Mouse (Mus musculus) yolk sac, embryonic 10.5 days (tissue): Measurements from ENCODE around the gene Smarca5.

Source experiments
- DNase-seq: peaks from one replicate; pipeline ENCODE4 v3.0.0-alpha.2; 2017; ENCODE audit warnings: low spot score

Gene Smarca5

DNA sequence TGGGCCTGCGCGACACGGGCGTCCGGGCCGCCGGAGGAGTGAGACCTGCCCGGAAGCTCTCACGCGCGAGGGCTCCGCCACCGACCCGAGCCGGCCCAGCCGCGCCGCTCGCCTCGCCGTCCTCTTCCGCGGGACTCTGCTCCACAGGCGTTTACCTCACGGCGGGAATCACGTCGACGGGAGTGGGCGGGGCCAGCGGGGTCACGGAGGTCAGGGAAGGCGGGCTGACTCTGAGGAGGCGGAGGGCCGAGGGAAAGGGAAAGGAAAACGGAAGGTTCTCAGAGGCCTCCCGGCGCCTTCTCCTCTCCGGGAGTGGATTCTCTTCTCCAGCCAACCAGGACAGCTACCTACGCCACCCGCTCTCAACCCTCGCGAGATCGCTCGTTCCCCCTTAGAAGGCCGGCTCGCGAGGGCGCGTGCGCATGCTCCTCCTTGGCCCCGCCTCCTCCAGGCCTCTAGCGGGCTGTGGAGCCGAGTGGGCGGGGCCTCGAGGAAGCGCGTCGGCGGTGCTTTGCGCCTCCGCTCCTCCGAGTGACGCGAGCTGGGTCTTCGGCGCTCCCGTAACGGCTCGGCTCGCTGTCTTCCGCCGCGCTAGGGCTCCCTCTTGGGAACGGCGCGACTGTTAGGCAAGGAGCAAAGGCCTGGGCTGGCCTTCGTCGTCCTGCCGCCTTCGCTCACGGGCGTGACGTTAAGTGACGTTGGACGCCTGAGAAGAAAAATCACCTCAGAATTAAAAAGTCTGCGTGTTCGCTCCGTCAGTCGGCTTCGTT lies at the start of gene Smarca5:
TSS of gene Smarca5 (minus strand) at position 343 of the 770 bp plus-strand sequence.
- DNase-seq: peak; percentile 88

DNA sequence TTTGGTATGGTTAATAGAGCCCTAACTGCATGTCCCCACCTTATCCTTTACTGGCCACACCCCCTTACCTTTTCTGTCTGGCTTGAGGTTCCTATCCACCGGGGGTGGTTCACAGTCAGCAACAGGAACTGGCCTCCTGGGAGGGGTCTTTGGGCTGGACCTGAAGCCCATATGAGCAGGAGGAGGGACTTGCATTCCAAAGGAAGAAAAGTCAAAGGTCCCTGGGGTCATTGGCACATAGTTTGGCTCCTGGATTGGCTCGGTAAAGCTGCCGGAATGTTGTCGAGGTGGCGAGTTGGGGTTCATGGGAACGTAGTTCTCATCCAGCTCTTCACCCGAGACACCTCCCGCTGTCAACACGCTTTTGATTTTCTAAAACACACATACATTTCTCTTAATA lies 45.3 kb upstream of the Smarca5 start:
- DNase-seq: peak; percentile 47

DNA sequence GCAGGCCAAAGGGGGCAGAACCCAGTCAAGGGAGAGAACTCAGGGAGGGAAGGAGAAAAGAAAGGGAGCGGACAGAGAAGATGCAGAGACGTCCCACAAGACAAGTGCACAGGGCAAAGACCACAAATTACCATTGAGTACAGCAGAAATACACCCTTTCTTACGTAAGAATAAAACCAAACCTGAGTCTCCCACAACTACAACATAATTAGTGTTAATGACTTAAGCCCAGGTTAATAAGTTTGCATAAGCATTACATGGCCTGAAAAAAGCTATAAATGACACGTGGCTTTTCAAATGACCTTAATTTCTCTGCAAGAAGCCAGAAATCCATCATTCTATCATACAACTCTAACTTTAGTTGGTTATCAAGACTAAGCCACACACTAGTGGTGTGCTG lies 44.0 kb upstream of the Smarca5 start:
- DNase-seq: no peak

DNA sequence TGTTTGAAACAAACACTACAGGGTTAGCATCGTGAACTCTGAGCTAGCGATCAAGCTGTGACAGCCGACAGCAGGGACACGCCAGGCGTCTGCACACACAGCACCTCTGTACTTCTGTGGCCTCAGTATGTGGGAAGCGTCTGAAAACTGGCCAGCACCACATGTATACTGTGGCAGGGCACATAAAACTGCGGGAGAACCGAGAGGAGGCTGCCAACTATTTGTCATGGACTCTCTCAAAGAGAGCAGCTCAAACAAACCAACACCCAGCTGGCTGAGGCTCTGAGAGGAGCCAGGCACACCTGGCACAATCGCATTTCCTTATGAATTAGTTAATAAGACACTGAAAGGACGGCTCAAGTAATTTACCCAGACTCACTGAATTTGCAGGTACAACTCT lies 42.0 kb upstream of the Smarca5 start:
- DNase-seq: no peak

DNA sequence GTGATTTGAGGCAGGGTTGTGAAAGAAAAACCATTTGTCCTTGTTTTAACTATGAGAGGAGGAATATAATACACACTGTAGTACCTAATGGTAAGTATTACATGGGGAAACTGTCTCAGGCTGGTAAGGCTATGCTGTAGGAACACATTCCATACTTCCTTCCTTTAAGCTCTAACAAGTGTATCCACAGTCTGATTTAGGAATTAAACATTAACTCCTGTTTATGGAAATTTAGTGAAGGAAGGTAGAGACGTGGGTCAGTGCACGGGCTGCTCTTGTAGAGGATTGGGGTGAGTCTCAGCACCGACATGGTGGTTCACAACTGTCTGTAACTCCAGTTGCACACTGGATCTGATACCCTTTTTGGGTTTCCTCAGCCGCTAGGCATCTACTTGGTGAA lies 41.0 kb upstream of the Smarca5 start:
- no peak for DNase-seq

DNA sequence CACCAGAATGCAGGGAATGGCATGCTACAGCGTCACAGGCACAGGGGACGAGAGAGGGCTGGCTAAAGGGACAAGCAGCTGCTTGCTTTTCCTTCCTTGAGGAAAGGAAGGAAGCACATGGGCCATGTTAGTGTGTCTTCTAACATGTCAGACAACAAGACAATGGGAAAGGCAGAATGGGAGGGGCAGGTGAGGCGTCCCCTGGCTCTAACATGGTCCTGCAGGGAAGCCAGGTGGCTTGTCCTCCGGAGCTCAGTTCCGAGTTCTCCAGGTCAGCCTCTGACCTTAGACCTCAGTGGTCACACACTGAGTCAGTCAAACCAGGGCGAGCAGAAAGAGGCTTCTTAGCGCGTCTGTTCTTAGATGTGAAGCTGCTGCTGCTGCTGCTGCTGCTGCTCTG lies 37.1 kb upstream of the Smarca5 start:
- peak; percentile 43 for DNase-seq

DNA sequence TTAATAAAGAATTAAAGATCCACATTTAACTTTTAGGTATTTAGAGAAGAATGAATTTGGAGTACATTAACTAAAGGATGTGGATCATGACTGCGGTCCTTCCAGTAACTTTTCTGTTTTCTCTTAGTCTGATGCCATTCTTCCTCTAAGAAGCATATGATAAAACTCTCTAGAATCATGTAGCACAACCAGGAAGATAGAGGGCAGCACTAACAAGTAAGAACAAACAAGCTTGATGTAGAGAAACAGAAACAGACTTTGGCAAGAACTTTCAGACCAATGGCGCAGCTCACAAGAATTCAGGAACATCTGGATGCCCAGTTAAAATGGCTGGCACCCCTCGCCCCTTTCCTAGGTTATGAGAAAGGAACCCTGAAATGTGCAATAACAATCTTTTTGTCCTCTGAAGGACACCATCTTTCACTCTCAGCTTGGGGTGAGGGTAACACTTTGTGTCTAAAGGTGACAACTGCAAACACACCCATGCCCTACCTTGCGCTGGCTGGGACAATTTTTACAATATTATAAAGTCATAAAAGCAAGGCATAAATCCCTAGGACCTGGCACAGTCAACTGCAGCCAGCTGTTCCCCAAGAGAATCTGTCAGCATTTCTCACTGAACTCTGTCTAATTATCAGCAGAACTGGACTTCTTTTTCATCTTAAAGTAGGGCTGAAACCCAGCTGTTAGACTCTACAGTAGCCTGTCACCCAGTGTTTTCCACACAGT lies 33.6 kb upstream of the Smarca5 start:
- DNase-seq: no peak

DNA sequence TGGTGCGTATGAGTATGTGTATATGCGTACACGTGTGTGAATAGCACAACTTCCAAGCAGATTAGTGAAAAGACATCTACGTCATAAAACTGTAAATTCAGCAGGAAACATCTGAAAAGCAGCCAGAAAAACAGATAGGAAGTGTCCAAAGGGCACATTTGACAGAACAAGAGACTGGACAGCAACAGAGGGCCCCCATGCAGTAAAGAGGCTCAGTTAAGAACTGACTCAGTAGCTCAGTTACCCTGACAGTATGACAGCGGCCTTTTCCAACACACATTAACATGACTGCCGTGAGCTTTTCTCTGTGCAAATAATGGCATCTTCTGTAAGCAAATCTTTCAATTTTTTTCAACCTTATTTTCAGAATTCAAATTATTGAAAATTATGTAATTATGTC lies 29.2 kb upstream of the Smarca5 start:
- DNase-seq: no peak

DNA sequence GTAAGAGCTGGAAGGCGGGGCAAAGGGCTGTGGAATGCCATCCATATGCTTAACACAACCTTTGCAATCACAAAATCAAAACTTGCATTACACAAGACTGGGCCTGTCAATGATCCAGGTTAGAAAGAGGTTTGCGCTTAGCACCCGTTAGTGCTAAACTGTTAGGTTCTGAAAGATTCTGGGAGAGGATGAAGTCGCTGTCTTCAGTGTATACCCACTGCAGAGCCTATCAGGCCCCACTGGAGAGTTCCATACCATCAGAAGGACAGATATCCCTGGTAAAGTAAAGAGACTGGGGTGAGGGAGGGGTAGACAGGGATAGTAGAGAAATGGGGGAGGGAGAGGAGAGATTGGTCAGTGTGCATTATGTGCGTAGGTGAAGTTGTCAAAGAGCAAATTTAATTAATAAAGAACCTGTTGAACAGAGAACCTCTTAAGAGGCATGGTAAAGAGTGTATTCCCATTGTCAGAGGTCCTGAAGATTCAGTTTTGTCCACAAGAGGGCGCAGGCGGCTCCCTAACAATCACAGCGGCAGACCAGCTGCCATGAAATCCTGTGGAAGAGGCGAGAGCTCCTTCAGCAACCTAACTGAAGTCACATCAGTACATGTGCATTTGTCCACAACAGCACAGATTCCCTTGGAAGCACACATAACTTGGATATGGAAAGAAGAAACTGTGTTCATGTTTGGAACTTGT lies 13.9 kb upstream of the Smarca5 start:
- peak; percentile 64 for DNase-seq

DNA sequence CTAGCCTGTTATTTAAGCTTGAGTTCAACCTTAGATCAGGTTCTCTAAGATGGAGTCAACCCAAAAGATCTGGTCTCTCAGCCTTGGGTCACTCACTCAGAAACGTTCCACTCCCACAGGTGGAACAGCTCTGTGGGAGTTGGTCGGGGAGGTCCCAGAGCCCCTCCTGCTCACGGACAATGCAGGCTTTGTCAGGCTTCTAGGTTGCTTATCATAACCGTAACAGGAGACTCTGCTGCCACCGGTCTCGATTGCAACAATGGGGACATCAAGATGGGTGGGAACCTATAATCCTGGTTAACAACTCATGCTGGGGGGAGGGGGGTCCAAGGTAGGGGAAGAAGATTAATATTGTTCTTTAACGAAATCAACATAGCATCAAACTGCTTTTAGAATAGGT lies 13.1 kb upstream of the Smarca5 start:
- no peak for DNase-seq

DNA sequence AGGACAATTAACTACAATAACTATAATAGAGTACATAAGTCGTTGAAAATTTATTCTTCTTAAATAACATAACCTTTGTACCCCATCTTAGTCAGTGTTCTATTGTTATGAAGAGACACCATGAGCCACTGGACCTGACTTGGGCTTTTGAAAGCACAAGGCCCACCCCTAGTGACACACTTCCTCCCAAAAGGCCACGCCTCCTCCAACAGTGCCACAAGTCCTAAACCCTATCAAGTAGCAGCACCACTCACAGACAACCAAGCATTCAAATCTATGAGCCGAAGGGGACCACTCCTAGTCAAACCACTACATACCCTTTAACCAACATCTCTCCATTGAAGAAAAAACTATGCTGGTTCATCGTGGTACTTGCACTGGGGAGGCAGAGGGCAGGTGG lies 9.8 kb upstream of the Smarca5 start:
- DNase-seq: no peak

DNA sequence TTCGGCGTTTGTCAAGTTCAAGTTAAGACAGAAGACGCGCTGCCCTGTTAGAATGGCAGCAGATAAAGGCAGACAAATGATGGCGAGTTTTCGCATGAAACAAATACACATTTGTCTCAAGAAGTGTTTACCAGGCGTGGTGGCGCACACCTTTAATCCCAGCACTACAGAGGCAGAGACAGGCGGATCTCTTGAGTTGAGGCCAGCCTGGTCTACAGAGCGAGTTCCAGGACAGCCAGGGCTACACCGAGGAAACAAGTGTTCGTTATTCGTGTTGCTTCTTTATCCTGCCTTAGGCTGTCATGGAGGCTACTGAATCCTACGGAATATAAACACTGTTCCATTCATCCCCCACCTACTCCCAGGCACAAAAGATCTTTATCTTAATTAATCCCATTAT lies 635 bp upstream of the Smarca5 start:
- no peak for DNase-seq

DNA sequence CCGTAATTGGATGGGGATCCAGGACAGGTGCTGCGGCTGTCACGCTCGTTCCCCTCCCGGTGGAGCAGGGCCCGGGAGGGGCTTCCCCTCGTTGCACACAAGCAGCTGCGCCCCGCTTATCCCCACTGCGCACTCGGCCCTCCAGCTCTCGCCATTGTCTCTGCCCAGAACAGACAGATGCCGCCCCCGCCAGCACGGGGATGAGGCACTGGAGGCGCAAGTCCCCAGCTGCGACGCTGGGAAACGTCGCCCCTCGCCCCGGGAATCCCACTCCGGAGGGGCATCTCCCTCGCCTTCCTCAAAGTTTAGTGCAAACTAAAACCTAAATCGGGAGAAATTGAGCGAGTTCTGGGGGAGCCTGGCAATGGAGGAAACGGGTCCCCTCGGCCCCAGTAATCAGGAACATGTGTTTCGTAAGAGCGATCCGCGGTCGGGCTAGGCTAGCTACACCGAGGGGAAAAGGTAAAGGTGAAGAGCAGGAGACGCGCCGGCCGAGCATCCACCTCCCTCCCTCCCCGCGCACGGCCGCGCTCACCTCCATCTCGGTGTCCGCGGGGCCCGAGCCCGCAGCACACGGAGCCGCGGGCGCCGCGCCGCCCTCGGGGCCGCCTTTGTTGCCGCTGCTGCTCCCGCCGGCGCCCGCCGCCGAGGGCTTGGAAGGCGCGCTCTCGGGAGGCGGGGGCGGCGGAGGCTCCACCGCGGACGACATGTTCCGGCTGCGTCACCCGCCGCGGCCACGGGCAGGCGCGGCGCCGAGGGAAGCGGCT lies 726 bp downstream of the Smarca5 start:
- peak; percentile 59 for DNase-seq

DNA sequence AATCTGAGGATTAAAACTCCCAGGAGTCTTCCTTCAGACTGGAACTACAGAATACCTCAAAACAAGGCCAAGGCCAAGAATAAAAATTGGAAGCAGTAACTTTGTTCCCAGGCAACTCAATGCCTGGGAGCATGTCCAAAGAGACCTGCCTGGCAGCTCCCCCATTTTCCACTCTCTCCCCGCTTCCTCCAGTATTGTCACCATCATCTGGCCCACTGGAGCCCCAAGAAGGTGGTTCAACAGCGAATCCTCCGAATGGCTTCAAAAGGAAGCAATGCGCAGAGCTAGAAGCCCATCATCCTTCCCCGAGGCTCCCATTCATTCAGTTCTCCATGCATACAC lies 1.3 kb downstream of the Smarca5 start:
- DNase-seq: no peak

DNA sequence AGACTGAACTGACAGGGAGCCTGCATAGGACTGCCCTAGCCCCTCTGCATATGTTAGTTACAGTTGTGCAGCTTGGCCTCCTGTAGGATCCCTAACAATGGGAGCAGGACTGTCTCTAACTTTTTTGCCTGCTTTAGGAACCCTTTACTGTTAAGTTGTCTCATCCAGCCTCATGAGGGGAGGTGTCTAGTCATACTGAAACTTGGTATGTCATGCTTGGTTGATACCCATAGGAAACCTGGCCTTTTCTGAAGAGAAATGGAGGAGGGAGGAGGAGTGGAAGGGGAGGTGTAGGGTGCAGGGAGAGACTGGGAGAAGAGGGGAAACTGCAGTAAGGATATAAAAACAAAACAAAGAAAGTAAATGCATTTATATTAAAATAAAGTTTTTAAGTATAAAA lies 7.0 kb downstream of the Smarca5 start:
- no peak for DNase-seq

DNA sequence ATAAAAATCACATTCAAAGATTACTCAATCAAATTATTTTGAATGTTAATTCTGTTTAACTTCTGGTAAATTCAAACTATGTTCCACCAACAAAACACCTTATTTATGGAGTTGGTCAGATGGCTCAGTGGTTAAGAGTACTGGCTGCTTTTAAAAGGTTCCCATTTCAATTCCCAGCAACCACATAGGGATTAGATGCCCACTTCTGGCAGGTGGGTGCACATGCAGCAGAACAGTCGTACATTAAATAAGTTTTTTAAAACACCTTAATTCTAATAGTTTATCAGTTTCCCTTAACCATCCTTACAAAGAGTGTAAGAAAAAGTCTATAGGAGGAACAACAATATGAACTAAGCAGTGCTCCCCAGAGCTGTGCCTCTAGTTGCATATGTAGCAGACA lies 24.8 kb downstream of the Smarca5 start:
- no peak for DNase-seq

DNA sequence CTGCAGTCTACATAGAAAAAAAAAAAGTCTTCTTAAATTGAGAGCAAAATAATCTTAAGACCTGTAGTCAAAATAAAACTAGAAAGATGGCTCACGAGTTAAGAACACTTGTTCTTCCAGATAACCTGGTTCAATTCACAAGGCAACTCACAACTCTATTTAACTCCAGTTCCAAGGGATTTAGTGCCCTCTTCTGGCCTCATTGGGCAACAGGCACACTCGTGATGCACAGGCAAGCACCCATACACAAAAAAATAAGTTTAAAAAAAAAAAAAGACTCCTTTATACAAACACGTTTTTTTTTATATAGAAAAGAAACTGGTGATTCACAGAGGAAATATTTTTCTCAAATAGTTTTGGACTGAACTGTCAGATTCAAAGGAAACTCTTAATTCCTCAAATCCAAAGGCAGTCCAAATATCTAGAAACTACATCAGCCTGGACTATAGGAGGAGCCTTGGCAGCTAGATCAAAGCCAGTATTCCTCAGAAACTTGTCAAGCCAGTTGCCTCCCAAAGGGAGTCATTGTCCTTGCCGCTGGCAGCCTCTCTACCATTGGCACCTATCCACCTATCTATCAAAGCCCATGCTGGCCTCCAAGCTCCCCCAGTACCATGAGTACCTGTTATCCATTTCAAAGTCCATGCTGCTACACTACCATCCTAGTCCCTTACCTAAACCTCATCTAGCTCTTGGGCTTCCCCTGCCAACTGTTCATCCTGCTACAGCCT lies 28.5 kb downstream of the Smarca5 start:
- DNase-seq: no peak

DNA sequence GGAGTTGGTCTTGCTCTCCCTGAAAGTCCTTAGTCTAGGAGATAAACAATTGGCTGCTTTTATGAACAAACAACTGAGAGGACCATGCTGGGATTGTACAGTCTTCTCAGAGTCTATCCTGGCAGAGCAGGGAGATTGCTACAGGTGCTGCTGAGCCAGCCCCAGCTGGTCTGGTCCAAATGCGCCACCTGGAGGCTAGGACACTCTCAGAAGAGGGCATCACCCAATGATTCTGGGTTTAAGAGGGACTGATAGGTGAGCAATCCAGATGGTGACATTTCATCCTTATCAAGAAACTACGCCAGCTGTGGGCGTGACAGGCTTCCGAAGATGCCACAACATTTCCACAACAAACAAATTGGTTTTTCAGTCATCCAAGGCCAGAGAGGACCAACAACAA lies 51.2 kb downstream of the Smarca5 start:
- peak; percentile 28 for DNase-seq

DNA sequence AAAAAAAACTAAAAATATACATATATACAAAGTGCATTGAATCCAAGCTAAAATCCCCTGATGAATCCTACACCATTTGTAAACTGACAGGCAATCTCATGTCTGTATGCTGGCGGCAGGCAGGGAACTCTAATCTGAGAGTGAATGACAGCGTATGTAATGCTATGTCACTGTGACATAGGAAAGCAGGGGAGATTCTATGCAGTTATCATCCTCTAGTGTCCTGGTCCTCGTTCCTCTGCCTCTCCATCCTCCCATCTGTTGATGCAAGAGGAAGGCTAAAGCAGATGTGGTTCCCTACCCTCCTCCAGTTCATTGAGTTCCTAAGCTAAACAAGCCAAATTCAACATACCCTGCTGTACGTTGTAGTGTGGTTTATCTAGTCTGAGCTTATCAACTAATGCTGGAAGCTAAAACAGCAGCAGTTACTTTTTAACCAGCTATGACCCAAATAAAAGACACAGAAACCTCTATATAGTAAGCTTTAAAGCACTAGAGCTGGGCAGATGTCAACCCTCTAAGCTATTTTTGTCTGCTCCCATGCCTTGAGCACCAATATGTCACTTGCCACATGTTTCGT lies 55.5 kb downstream of the Smarca5 start:
- no peak for DNase-seq

DNA sequence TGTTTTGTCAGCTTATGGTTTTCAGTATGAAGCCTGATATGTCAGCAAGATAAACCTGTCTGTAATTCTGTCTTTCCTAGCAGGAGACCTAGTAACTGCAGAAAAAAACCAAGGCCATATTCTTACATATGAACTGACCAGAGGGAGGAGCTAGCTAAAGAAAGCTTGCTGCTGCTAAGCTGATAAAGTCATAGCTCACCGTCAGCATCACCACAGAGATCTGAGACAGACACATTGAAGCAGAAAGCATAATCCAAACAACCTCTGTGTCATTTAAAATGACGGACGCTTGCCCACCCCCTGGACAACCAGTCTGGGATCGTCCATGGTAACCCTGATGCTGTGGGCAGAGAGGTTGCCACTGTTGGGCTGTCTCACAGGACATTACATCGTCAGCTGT lies 56.7 kb downstream of the Smarca5 start:
- no peak for DNase-seq

DNA sequence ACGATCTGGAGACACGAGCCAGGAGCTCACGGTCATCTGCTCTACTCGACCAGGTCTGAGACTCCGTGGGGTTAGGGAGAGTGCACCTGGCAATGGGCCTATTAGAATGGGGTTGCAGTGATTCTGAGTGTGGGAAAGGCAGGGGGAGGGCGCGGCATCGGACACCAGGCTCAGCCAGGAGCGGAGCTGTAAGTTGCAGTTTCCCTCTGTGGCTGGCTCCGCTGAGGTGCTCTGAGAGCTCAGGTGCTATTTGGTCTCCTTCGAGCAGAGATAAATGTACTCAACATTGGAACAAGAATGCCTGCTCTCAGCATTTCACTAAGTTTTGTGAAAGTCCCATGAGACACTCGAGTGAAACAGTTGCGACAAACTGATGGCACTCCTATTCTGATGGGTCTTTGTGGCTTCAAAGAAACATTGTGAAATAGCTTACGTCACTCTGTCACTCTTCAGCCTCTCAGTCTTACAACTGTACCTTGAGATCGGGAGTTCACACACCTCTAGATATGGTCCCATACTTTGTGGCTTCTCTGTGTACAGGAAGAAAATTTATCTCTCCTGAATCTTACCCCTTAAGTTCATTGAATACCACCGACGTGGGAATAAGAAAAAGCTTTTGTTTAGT lies 69.9 kb downstream of the Smarca5 start:
- DNase-seq: no peak
